Mouse (Mus musculus): ENCODE results near the gene Muc5ac. TPM values are rescaled to one million over a fixed set of nuclear protein-coding genes. Genes with fewer than 3 reads are reported as not detected.

Gene Muc5ac
- total and polyA plus RNA-seq, 3 experiments = not detected

GRCm38 (mm10) chr7:141752513-141752912 is 36.3 kb upstream of the Muc5ac start:
- TF ChIP-seq TCF12 (IDR thresholded peaks at IDR 0.05; ENCODE audit: low read depth, low read length) (peak; percentile 9; the same call in 1 of the 2 replicates), E2F4 (IDR thresholded peaks at IDR 0.05; ENCODE audit: insufficient replicate concordance, low read depth, low read length) (no peak)
- Histone ChIP-seq H3K4me1 (ENCODE audit: control insufficient read depth in 1 of 2, insufficient read depth in 2 of 2) (peaks cover 6 to 15% of the 10 kb centered on the region in 2 experiments), H3K9me3 (replicated peaks; ENCODE audit: low read length) (no peaks in the 10 kb centered on the region), H3K79me2 (replicated peaks; ENCODE audit: control insufficient read depth, extremely low read depth, insufficient read depth, poor library complexity, severe bottlenecking) (no peaks in the 10 kb centered on the region), H3K4me2 (ENCODE audit: insufficient read depth, low read depth, poor library complexity, severe bottlenecking) (peak overlapping the region; percentile 4; the same call in 1 of the 2 replicates), H3K36me3 (replicated peaks in 1 of 2; ENCODE audit: control insufficient read depth in 1 of 2, insufficient read depth in 1 of 2, low read length in 1 of 2) (no peaks in the 10 kb centered on the region), H3K9ac (ENCODE audit: insufficient read depth, low read depth) (no peak overlapping the region), H3K27ac (ENCODE audit: insufficient read depth, low read depth) (no peak overlapping the region), H3K4me3 (replicated peaks in 1 of 3; ENCODE audit: low read depth in 2 of 3, low read length in 2 of 3, poor library complexity in 1 of 3) (no peak overlapping the region), H3K27me3 (replicated peaks) (peaks cover 89% of the 10 kb centered on the region)
- in situ Hi-C loops (cut with MboI; ENCODE audit: low pct_ligation_motif_present, low pct_unique_long_range_greater_than_20kb, low sequenced_read_pairs) = loop anchor here (25.0 kb wide), 1 partner anchor 160 kb away; the partner anchor contains the start of gene Tollip
- dilution Hi-C loops (cut with MboI; ENCODE audit: extremely low pct_ligation_motif_present, extremely low pct_unique_long_range_greater_than_20kb, low sequenced_read_pairs) = no loop called here
- peak; percentile 43 for DNase-seq (ENCODE audit: extremely low read depth)

- in situ Hi-C loops (cut with MboI; ENCODE audit: low pct_ligation_motif_present, low pct_unique_long_range_greater_than_20kb, low sequenced_read_pairs) (loop anchor here (25.0 kb wide), 1 partner anchor 156 kb away; the partner anchor contains the start of gene Tollip), dilution Hi-C loops (cut with MboI; ENCODE audit: extremely low pct_ligation_motif_present, extremely low pct_unique_long_range_greater_than_20kb, low sequenced_read_pairs) (no loop called here)
- peaks cover 6 to 15% of the 10 kb centered on the region in 2 experiments for H3K4me1 ChIP-seq (ENCODE audit: control insufficient read depth in 1 of 2, insufficient read depth in 2 of 2)
- H3K9me3 ChIP-seq (replicated peaks; ENCODE audit: low read length) = peaks cover 5% of the 10 kb centered on the region
- no peaks in the 10 kb centered on the region for H3K79me2 ChIP-seq (replicated peaks; ENCODE audit: control insufficient read depth, extremely low read depth, insufficient read depth, poor library complexity, severe bottlenecking)
- no peak overlapping the region for H3K4me3 ChIP-seq (replicated peaks in 1 of 3; ENCODE audit: low read depth in 2 of 3, low read length in 2 of 3, poor library complexity in 1 of 3)
- H3K4me2 ChIP-seq (ENCODE audit: insufficient read depth, low read depth, poor library complexity, severe bottlenecking) = no peak overlapping the region
- no peak overlapping the region for H3K9ac ChIP-seq (ENCODE audit: insufficient read depth, low read depth)
- peak; percentile 68 for TF ChIP-seq SMC3 (IDR thresholded peaks at IDR 0.05; ENCODE audit: low read depth, low read length)
- TF ChIP-seq SIN3A (IDR thresholded peaks at IDR 0.05; ENCODE audit: low read length) = no peak
- no peak for TF ChIP-seq ZMIZ1 (IDR thresholded peaks at IDR 0.05; ENCODE audit: low read depth, low read length)
- TF ChIP-seq RAD21 (IDR thresholded peaks at IDR 0.05; ENCODE audit: low read depth, low read length) = peak; percentile 81
- TF ChIP-seq BHLHE40 (IDR thresholded peaks at IDR 0.05; ENCODE audit: low read depth, low read length) = no peak
- TF ChIP-seq CTCF (conservative IDR thresholded peaks at IDR 0.05 in 1 of 2, IDR thresholded peaks at IDR 0.05 in 1 of 2; ENCODE audit: low read depth in 2 of 2, low read length in 2 of 2) = peak in 1 of 2 experiments; percentile 88; a peak in 3 of 4 replicates
- H3K27ac ChIP-seq (ENCODE audit: insufficient read depth, low read depth) = no peak overlapping the region
- H3K36me3 ChIP-seq (replicated peaks in 1 of 2; ENCODE audit: control insufficient read depth in 1 of 2, insufficient read depth in 1 of 2, low read length in 1 of 2) = no peaks in the 10 kb centered on the region
- peak; percentile 55 for DNase-seq (ENCODE audit: extremely low read depth)
- H3K27me3 ChIP-seq (replicated peaks) = peaks cover 93% of the 10 kb centered on the region
Measured at GRCm38 (mm10) chr7:141755831-141756230, 32.9 kb upstream of the Muc5ac start.

GRCm38 (mm10) chr7:141758291-141758690 is 30.5 kb upstream of the Muc5ac start:
- H3K9ac ChIP-seq (ENCODE audit: insufficient read depth, low read depth) = no peak overlapping the region
- DNase-seq (ENCODE audit: extremely low read depth) = no peak
- peaks cover 0 to 1% of the 10 kb centered on the region in 2 experiments; a peak in 1 of 4 replicates for H3K4me1 ChIP-seq (ENCODE audit: control insufficient read depth in 1 of 2, insufficient read depth in 2 of 2)
- no peaks in the 10 kb centered on the region for H3K79me2 ChIP-seq (replicated peaks; ENCODE audit: control insufficient read depth, extremely low read depth, insufficient read depth, poor library complexity, severe bottlenecking)
- peaks cover 90% of the 10 kb centered on the region for H3K27me3 ChIP-seq (replicated peaks)
- H3K36me3 ChIP-seq (replicated peaks in 1 of 2; ENCODE audit: control insufficient read depth in 1 of 2, insufficient read depth in 1 of 2, low read length in 1 of 2) = no peaks in the 10 kb centered on the region
- in situ Hi-C loops (cut with MboI; ENCODE audit: low pct_ligation_motif_present, low pct_unique_long_range_greater_than_20kb, low sequenced_read_pairs) (loop anchor here (25.0 kb wide), 1 partner anchor 154 kb away; the partner anchor contains the start of gene Tollip), dilution Hi-C loops (cut with MboI; ENCODE audit: extremely low pct_ligation_motif_present, extremely low pct_unique_long_range_greater_than_20kb, low sequenced_read_pairs) (no loop called here)
- H3K9me3 ChIP-seq (replicated peaks; ENCODE audit: low read length) = peaks cover 5% of the 10 kb centered on the region
- H3K4me3 ChIP-seq (replicated peaks in 1 of 3; ENCODE audit: low read depth in 2 of 3, low read length in 2 of 3, poor library complexity in 1 of 3) = no peak overlapping the region
- TF ChIP-seq ZMIZ1 (IDR thresholded peaks at IDR 0.05; ENCODE audit: low read depth, low read length) (no peak), BHLHE40 (IDR thresholded peaks at IDR 0.05; ENCODE audit: low read depth, low read length) (no peak), NELFE (IDR thresholded peaks at IDR 0.05; ENCODE audit: low read depth, low read length) (no peak), IRF4 (IDR thresholded peaks at IDR 0.05; ENCODE audit: low read depth, low read length) (no peak)
- no peak overlapping the region for H3K27ac ChIP-seq (ENCODE audit: insufficient read depth, low read depth)
- H3K4me2 ChIP-seq (ENCODE audit: insufficient read depth, low read depth, poor library complexity, severe bottlenecking) = no peak overlapping the region
